Mouse (Mus musculus): ENCODE measurements around the gene Lrfn2.

- TF ChIP-seq TAL1 (IDR thresholded peaks at IDR 0.05; ENCODE audit: low read length) (no peak), GATA1 (IDR thresholded peaks at IDR 0.05; ENCODE audit: low read length) (no peak)
Observed at GRCm38 (mm10) chr17:48968304-48968703, 36.1 kb downstream of the Lrfn2 start.
